Mouse (Mus musculus): ENCODE data around the gene Tjp2.

DNA sequence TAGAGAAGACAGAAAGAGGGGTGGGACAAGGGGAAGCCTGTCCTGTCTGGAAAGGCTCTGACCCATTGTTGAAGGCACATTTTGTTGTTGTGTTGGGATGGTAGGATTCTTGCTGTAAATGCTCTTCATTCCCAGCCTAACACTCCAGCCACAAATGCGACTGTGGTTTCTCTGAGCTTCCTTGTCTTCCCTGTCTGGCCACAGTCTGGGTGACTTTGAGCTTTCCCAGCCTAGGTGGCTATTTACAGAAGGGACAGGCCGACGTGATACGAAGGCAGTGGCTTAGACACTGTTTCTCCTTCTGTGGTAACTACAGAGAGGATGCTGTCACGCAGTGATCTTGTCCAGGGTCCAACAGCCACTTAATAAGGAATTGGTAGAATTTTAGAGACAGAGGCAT is 166.8 kb downstream of the Tjp2 start:
- no peak for TF ChIP-seq CTCF (IDR thresholded peaks at IDR 0.05; ENCODE audit: insufficient read depth, low read depth, low read length)
- no peak for TF ChIP-seq POLR2A (IDR thresholded peaks at IDR 0.05; ENCODE audit: insufficient read depth, low read depth, low read length)

Data from olfactory bulb, adult 2 months (tissue).